8 mouse cellular contexts compared by ENCODE assay signal in genomic region chr15:81476597-81476996, GRCm38 (mm10). TPM values are rescaled to one million over a fixed set of nuclear protein-coding genes. Genes with fewer than 3 reads are reported as not detected.
DNase-seq lines count a peak whose midpoint lies in the region; ATAC-seq lines count a peak whose summit lies in the region.

No protein-coding gene starts in this region.

- peaks cover 6% of the 10 kb centered on the region; the same call in 1 of the 2 replicates for H3K4me1 ChIP-seq in neural tube, embryonic 12.5 days

- 5% methylated on average over 2 of the region's 2 CpGs for WGBS in neural tube, embryonic 12.5 days

- peaks cover 40% of the 10 kb centered on the region for H3K36me3 ChIP-seq in neural tube, embryonic 12.5 days

- H3K27me3 ChIP-seq in neural tube, embryonic 12.5 days (replicated peaks): no peaks in the 10 kb centered on the region

- H3K4me2 ChIP-seq in neural tube, embryonic 12.5 days (replicated peaks): peak overlapping the region; percentile 43

- no peak for ATAC-seq in neural tube, embryonic 12.5 days (ENCODE audit: low FRiP score, low read depth)

- no peaks in the 10 kb centered on the region for H3K9me3 ChIP-seq in neural tube, embryonic 12.5 days

- no peak overlapping the region for H3K27ac ChIP-seq in neural tube, embryonic 12.5 days

- H3K9ac ChIP-seq in neural tube, embryonic 12.5 days: no peak overlapping the region

- H3K4me3 ChIP-seq in neural tube, embryonic 12.5 days: no peak overlapping the region

- DNase-seq in kidney, adult 18-20 months: peak; percentile 7
- no peak for DNase-seq in kidney, adult 8-10 months
- DNase-seq in embryo, embryonic 11 days: peak; percentile 60
- DNase-seq in kidney, postnatal 14 days: peak; percentile 18
- DNase-seq in testis, postnatal 14 days (ENCODE audit: low spot score): no peak
- DNase-seq in adipocyte (ENCODE audit: low spot score): no peak
- DNase-seq in cerebellum, adult 11-12 months: no peak

RNA-seq across cellular contexts. Expression of gene Rbx1, which starts 10.5 kb away (rescaled TPM):
- polyA plus RNA-seq in neural tube, embryonic 12.5 days (2016; fragmentation: Nextera tagmentation; extraction: Ambion mirVana): 477 and 510 TPM in 2 replicates

Comparison
In these comparisons a context has a peak if more than half of its experiments do, and no peak if none do; other contexts are left out.
1. DNase-seq: peak in kidney, adult 18-20 months (single experiment), embryo, embryonic 11 days (single experiment) and kidney, postnatal 14 days (single experiment); none in kidney, adult 8-10 months (0 of 2), testis, postnatal 14 days (single experiment), adipocyte (single experiment) and cerebellum, adult 11-12 months (single experiment).